Mouse (Mus musculus) lung, postnatal 36 days (tissue): Measurements from ENCODE around the gene Msl2.
A peak's percentile ranks its signal among the peaks of the same experiment; 100 is the strongest.

Experiments used
- DNase-seq: peaks from one replicate; pipeline ENCODE4 v3.0.0; 2022; ENCODE audit warnings: mixed read lengths

Gene Msl2

GRCm38 (mm10) chr9:101075091-101075581 lies 1.2 kb downstream of the Msl2 start:
- DNase-seq: peak; percentile 49

GRCm38 (mm10) chr9:101075694-101076093 lies 1.8 kb downstream of the Msl2 start:
- DNase-seq: no peak

DNA sequence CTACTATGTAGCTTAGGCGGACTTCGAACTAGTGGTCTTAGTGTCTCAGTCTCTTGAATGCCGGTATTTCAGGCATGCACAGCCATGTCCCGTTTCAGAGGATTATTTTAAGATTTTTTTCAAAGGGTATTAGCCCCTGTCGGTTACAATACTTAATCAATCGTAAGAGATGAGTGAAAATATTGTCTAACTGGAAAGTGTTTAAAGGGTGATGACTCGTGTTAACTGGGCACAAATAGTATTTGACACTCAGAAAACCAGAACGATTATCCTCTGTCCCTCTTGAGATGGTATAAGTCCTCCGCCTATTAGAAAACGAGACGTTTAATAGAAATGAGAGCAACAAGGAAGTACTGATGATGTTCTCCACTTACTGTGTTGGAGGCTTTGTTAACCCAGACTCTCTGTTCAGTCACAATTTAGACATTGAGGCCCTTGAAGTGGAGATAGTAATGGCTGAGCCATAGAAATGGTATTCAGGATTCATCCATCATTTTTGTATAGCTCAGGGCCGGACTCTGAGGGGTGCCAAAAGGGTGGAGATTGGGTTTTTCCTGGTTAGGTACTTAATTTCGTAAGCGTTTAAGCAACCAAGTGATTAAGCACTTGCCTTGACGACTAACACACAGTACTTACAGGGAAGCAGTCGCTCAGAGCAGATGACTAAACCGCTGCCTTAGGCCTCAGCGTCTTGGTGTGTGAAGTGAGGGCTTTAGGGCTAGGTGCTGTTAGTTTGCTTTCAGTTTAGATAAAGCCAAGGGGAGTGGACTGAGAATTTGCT lies 2.4 kb downstream of the Msl2 start:
- peak; percentile 61 for DNase-seq

DNA sequence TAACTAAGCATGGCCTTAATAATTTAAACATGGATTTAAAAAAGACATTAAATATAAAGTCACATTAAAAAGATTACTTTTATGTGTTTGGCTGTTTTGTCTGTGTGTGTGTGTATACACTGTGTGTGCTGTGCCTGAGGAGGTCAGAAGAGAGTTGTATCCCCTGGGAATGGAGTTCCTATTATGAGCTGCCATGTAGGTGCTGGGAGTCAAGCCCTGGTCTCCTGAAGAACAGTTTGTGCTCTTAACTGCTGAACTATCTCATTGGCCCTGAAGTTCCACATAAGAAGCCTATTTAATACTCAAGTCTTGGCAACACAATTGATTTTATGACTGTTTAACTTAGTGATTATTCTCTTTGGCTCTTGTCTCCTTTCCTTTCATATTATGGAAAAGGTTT lies 3.6 kb downstream of the Msl2 start:
- no peak for DNase-seq

GRCm38 (mm10) chr9:101078579-101078978 lies 4.7 kb downstream of the Msl2 start:
- no peak for DNase-seq

DNA sequence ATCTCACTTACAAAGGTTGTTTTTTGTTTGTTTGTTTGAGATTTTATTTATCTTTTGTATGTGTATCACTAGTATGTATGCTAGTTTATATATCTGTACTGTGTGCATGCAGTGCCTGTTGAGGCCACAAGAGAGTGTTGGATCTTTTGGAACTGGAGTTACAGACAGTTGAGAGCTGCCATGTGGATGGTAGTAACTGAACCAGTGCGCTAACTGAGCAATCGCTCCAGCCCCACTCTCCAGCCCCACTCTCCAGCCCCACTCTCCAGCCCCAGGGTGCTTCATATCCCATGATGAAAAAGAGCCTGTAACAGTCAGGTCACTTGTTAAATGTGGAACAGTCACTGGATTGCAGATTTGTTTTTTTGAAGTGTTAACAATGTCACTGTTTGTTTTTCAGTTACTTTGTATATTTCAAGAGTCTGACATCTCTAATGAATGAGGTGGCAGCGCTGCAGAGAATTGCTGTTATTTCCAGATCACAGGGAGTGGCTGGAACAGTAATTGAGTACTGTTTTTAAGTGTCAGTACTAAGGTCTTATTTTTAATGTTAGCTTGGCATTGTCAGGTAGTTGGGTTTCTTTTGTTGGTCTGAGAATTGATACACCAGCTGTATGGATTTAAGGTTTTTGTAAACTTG lies 6.3 kb downstream of the Msl2 start:
- DNase-seq: peak; percentile 56

DNA sequence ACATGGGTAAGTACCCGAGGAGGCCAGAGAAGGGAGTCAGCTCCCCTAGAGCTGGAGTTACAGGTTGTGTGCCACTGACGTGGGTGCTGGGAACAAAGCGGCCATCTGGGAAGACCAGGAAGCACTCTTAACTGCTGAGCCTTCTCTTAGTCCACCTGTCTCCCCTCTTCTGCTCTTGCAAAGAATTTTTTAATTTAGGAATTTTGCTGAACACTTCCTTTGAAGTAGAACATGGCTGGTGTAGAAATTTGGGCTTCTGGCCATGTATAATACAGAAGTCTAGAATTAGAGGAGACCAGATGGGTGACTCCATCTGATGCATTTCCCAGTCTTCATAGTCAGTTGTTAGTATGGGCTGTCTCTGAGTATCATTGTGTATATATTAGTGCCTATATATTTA lies 9.8 kb downstream of the Msl2 start:
- no peak for DNase-seq

DNA sequence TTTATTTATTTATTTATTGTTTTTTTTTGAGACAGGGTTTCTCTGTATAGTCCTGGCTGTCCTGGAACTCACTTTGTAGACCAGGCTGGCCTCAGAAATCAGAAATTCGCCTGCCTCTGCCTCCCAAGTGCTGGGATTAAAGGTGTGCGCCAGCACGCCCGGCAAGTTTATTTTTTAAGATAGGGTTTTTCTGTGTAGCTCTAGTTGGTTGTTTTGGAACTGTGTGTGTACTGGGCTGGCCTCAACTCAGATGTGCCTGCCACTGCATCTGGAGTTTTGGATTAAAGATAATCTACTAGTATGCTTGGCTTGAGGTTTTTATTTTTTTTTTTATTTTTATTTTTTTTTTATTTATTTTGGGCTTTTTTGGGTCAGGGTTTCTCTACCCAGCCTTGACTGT lies 21.5 kb downstream of the Msl2 start:
- no peak for DNase-seq

- DNase-seq: no peak
Measured at GRCm38 (mm10) chr9:101096461-101096860, 22.6 kb downstream of the Msl2 start.

- DNase-seq: no peak
Measured at GRCm38 (mm10) chr9:101097542-101097941, 23.6 kb downstream of the Msl2 start.

- DNase-seq: peak; percentile 37
Measured at GRCm38 (mm10) chr9:101099445-101099844, 25.5 kb downstream of the Msl2 start.

GRCm38 (mm10) chr9:101100163-101100562 lies 26.3 kb downstream of the Msl2 start:
- DNase-seq: no peak

- no peak for DNase-seq
Measured at GRCm38 (mm10) chr9:101101547-101101946, 27.6 kb downstream of the Msl2 start.

DNA sequence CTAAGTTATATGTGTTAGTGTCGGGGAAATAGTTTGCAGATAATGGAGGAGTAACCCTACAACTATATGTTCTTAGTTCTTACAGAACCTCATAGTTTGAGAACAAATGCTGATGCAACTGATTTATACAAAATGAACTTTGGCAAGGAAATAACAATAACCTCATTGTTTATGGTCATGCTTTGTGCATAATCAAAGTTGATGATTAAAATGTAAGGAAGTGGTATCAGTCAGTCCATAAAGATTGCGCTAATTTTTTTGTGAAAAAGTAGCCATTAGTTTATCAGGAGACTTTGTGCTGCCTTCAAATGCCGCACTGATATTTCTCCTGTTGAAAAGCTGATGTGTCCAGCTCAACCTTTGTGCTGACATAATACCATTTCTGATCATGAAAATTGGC lies 28.4 kb downstream of the Msl2 start:
- DNase-seq: no peak

GRCm38 (mm10) chr9:101104931-101105330 lies 31.0 kb downstream of the Msl2 start:
- no peak for DNase-seq

DNA sequence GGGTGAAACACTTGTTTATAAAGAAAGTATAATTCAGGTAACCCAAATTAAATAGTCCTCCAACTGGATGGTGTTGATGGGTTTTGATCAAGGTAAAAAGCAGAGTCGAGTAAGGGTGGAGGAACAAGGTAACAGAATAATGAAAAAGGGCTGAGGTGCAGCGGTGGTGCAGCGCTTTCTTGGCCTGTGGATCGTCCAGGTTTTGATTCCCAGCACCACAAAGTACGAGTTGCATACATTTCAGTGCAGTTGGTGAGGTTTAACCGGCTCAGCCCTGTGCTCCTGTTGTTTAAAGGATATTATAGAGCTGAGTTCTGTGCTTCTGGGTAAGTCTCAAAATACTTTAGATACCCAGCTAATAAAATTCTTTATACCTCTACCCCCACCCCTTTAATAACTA lies 31.8 kb downstream of the Msl2 start:
- no peak for DNase-seq

DNA sequence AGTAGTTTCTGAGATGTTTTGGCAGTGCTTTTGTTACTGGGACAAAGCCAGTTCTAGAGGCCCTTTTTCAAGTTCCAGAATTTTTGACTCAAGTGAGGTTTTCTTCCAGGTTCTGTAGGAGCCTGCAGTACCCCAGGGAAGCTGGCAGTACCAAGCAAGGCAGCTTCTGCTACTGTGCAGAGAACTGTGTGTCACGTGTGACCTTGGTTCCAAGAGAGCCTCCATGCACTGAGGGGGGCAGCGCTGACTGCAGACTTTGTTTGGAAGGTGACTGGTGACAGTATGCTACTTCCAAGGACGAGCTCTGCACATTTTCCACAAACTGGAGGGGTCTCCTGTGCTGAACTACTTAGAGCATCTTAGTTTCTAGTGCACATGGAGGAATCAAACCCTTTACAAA lies 33.5 kb downstream of the Msl2 start:
- no peak for DNase-seq

DNA sequence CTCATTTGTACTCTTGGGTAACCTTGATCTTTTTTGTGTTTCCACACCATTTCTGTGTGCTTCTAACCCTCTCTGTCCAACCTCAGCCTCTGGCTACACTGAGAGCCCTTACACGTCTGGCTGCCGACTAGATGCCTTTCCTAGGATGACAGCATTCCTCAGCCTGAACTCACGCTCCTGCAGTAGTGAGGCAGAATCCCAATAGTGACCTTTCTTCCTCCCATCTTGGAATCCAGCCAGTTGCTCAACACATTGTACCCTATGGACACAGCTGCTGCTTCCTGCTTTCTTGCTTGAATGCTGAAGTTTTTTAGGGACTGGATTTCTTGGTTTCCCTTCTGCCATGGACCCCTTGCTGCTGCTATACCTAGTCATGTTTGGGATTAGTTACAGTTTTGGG lies 36.1 kb downstream of the Msl2 start:
- peak; percentile 46 for DNase-seq

GRCm38 (mm10) chr9:101113317-101113716 lies 39.4 kb downstream of the Msl2 start:
- DNase-seq: no peak

DNA sequence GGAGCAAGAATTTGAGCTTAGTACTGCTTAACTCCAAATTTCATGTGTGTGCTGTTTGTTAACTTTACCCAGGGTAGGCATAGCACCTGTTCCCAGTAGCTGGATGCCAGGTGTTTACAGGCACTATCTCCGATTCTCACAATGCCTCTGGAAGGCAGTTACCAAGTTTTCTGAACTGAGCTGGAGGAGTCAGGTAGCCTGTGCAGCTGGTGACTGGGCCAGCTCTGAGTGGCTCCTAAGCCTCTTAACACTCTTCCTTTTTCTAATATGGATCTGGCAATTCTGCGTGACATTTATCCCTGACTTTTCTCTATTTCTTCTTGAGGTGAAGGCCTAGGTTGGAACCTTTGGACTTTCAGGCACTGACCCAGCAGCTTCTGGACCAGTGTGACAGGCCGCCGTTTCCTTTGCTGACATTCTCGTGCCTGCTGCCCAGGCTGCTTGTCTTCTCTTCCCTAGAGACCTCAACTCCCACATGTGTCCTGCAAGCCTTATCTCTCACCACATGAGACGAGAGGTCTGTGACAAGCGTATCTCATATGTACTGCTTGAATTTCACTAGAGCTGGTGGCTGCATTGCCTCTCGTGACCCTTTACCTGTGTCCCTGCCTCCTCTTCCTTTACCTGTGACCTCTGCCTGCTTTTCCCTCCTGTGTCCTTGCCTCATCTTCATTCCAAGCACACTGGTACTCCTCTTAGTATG lies 40.4 kb downstream of the Msl2 start:
- DNase-seq: no peak

- DNase-seq: no peak
Measured at GRCm38 (mm10) chr9:101143635-101144034, 69.7 kb downstream of the Msl2 start.

GRCm38 (mm10) chr9:101152872-101153271 lies 79.0 kb downstream of the Msl2 start:
- DNase-seq: no peak
